Comparison of ENCODE assay signal across 8 mouse cellular contexts in the genomic region with DNA sequence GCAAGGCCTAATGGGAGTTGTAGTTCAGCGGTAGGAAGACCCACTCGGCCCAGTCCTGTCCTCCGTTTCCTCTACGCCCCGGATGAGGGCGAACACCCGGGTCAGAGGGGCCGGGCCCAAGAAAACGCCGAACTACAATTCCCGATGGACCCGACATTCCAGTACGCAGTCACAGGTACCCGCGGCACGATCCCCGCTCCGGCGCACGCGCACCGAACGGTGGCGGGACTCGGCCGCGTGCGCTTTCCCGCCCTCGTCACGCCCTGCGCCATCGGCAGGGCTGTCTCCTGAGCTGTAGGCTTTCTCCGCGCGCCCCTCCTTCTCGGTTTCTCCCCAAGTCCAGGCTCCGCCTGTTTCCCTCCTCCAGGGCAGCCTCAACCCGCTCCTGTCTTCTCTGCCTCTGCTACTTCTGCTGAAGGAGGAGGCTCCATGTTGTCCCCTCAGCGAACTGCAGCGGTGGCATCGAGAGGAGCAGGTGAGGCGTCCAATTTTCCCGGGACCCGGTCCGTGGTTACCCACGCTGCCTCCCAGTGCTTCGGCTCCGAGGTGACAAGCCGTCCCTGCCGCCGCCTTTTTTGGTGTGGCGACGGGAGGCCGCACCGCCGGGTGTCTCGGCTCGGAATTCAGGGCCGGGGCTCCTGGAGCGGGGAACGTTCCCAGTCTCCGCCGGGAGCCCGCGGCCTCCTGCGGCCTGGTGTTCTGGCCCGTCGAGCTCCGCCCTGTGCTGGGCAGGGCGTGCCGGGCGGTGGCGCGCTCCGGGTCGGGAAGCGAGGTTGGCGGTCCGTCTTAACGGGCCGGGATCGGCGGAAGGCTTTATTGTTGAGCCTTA. TPM values are rescaled to one million over a fixed set of nuclear protein-coding genes. Genes with fewer than 3 reads are reported as not detected.
A peak's percentile ranks its signal among the peaks of the same experiment; 100 is the strongest.
DNase-seq lines count a peak whose midpoint lies in the region; ATAC-seq lines count a peak whose summit lies in the region.

No protein-coding gene starts in this region.

- no peaks in the 10 kb centered on the region for H3K9me3 ChIP-seq in hindbrain, embryonic 16.5 days (ENCODE audit: control insufficient read depth, low read length)

- peak overlapping the region; percentile 89 for H3K9ac ChIP-seq in hindbrain, embryonic 16.5 days (ENCODE audit: low read depth, low read length)

- ATAC-seq in hindbrain, embryonic 16.5 days, result peak; percentile 97

- H3K4me3 ChIP-seq in hindbrain, embryonic 16.5 days (ENCODE audit: low read length), result peak overlapping the region; percentile 66
- peak overlapping the region; percentile 59 for H3K4me3 ChIP-seq in macrophage (ENCODE audit: inconsistent target)

- under 1% methylated on average over 83 of the region's 84 CpGs for WGBS in hindbrain, embryonic 16.5 days
- under 1% methylated on average over 83 of the region's 84 CpGs for WGBS in macrophage (ENCODE audit: missing documents)

- H3K79me2 ChIP-seq in macrophage (ENCODE audit: inconsistent target), result peaks cover 41% of the 10 kb centered on the region

- no peaks in the 10 kb centered on the region for H3K27me3 ChIP-seq in hindbrain, embryonic 16.5 days (replicated peaks; ENCODE audit: control insufficient read depth, insufficient read depth, low read length)

- peak overlapping the region; percentile 71 for H3K4me2 ChIP-seq in hindbrain, embryonic 16.5 days (ENCODE audit: low read length)

- H3K4me1 ChIP-seq in hindbrain, embryonic 16.5 days (ENCODE audit: control insufficient read depth, insufficient read depth, low read depth, low read length), result peaks cover 4% of the 10 kb centered on the region

- no peaks in the 10 kb centered on the region for H3K36me3 ChIP-seq in hindbrain, embryonic 16.5 days (ENCODE audit: control insufficient read depth, insufficient read depth, low read length)
- no peaks in the 10 kb centered on the region for H3K36me3 ChIP-seq in macrophage (ENCODE audit: inconsistent target)

- H3K27ac ChIP-seq in hindbrain, embryonic 16.5 days (ENCODE audit: low read depth, low read length), result peak overlapping the region; percentile 94
- peak overlapping the region; percentile 78 for H3K27ac ChIP-seq in macrophage

- peak; percentile 98 for DNase-seq in R1 (ENCODE audit: low read depth, low spot score)
- DNase-seq in cerebellum, postnatal 25 days, result peak; percentile 97 to 98
- DNase-seq in frontal cortex, postnatal 36 days (ENCODE audit: low spot score in 2 of 2), result peak; percentile 97 to 99
- DNase-seq in left cerebral cortex, adult 18-20 months (ENCODE audit: low spot score in 2 of 2), result peak; percentile 96 to 99
- DNase-seq in right cerebral cortex, adult 18-20 months, result peak; percentile 98
- DNase-seq in urinary bladder, postnatal 10 days (ENCODE audit: low spot score), result peak; percentile 75

RNA-seq across cellular contexts. Expression of a gene that starts 0.6 kb away (rescaled TPM):
- polyA plus RNA-seq in hindbrain, embryonic 16.5 days (2015; fragmentation: Nextera tagmentation; extraction: Ambion mirVana), result 5.7 and 5.8 TPM in 2 replicates
- 10 to 100 TPM; 22.2 to 23.5 TPM for total RNA-seq in left cerebral cortex, adult 18-20 months (2021)
- total RNA-seq in macrophage (2018; cell fraction: chromatin; rRNA removed), result 100 to 1,000 TPM in 9 of 26 experiments, 10 to 100 TPM in 17; 41.6 to 151 (median 93.0) TPM
- 10 to 100 TPM; 56.6 to 87.1 (median 71.8) TPM for total RNA-seq in macrophage (2018; cell fraction: cytosol; rRNA removed)
- 100 to 1,000 TPM in 14 of 26 experiments, 10 to 100 TPM in 12; 60.7 to 144 (median 102) TPM for total RNA-seq in macrophage (2018; cell fraction: nucleus; rRNA removed)
- 30.6 to 48.9 TPM (median 46.4 TPM) in 3 replicates for polyA plus RNA-seq in macrophage (2018)

RNA-seq across cellular contexts. Expression of a gene that starts 11.3 kb away (rescaled TPM):
- 693 and 702 TPM in 2 replicates for polyA plus RNA-seq in hindbrain, embryonic 16.5 days (2015; fragmentation: Nextera tagmentation; extraction: Ambion mirVana)
- 100 to 1,000 TPM; 828 to 858 TPM for total RNA-seq in left cerebral cortex, adult 18-20 months (2021)
- total RNA-seq in macrophage (2018; cell fraction: chromatin; rRNA removed), result 10 to 100 TPM; 26.5 to 72.4 (median 53.8) TPM
- total RNA-seq in macrophage (2018; cell fraction: cytosol; rRNA removed), result 100 to 1,000 TPM; 215 to 283 (median 257) TPM
- 100 to 1,000 TPM in 24 of 26 experiments, 10 to 100 TPM in 2; 62.5 to 346 (median 179) TPM for total RNA-seq in macrophage (2018; cell fraction: nucleus; rRNA removed)
- 188 to 302 TPM (median 240 TPM) in 3 replicates for polyA plus RNA-seq in macrophage (2018)

Comparison
In these comparisons a context has a peak if more than half of its experiments do, and no peak if none do; other contexts are left out.
1. Peak in every context shown above with its lines: DNase-seq, ATAC-seq, H3K4me3 ChIP-seq and H3K27ac ChIP-seq.